Mouse (Mus musculus): ENCODE results near the gene Neb.

Gene Neb

GRCm38 (mm10) chr2:52372480-52372879 is 5.8 kb downstream of the Neb start:
- DNase-seq, result no peak

- no peak for DNase-seq
These were observed 6.2 kb downstream of the Neb start for GRCm38 (mm10) chr2:52372080-52372479.

GRCm38 (mm10) chr2:52371066-52371465 is 7.2 kb downstream of the Neb start:
- peak in 1 of 2 experiments; percentile 3 for DNase-seq

GRCm38 (mm10) chr2:52369622-52370021 is 8.7 kb downstream of the Neb start:
- no peak for DNase-seq

- DNase-seq, result no peak
These were observed 10.6 kb downstream of the Neb start for GRCm38 (mm10) chr2:52367665-52368064.

GRCm38 (mm10) chr2:52367248-52367647 is 11.0 kb downstream of the Neb start:
- DNase-seq, result no peak

- no peak for DNase-seq
These were observed 17.2 kb downstream of the Neb start for GRCm38 (mm10) chr2:52361086-52361485.

GRCm38 (mm10) chr2:52359722-52360121 is 18.6 kb downstream of the Neb start:
- DNase-seq, result no peak

- DNase-seq, result no peak
These were observed 20.1 kb downstream of the Neb start for GRCm38 (mm10) chr2:52358156-52358555.

GRCm38 (mm10) chr2:52351029-52351428 is 27.2 kb downstream of the Neb start:
- DNase-seq, result no peak

- no peak for DNase-seq
These were observed 37.3 kb downstream of the Neb start for GRCm38 (mm10) chr2:52340990-52341389.

GRCm38 (mm10) chr2:52335556-52335955 is 42.7 kb downstream of the Neb start:
- DNase-seq, result no peak

- DNase-seq, result no peak
These were observed 43.2 kb downstream of the Neb start for GRCm38 (mm10) chr2:52335087-52335486.

- DNase-seq, result no peak
These were observed 44.7 kb downstream of the Neb start for GRCm38 (mm10) chr2:52333535-52333934.

- DNase-seq, result no peak
These were observed 46.5 kb downstream of the Neb start for GRCm38 (mm10) chr2:52331761-52332160.

- DNase-seq, result no peak
These were observed 50.9 kb downstream of the Neb start for GRCm38 (mm10) chr2:52327244-52327815.

GRCm38 (mm10) chr2:52321866-52322265 is 56.4 kb downstream of the Neb start:
- DNase-seq, result no peak

GRCm38 (mm10) chr2:52320175-52320574 is 58.1 kb downstream of the Neb start:
- no peak for DNase-seq

- no peak for DNase-seq
These were observed 59.2 kb downstream of the Neb start for GRCm38 (mm10) chr2:52319020-52319567.

GRCm38 (mm10) chr2:52317471-52317870 is 60.8 kb downstream of the Neb start:
- DNase-seq, result no peak

GRCm38 (mm10) chr2:52315737-52316136 is 62.5 kb downstream of the Neb start:
- DNase-seq, result no peak

GRCm38 (mm10) chr2:52314922-52315730 is 63.1 kb downstream of the Neb start:
- DNase-seq, result no peak

GRCm38 (mm10) chr2:52310757-52311156 is 67.5 kb downstream of the Neb start:
- no peak for DNase-seq

GRCm38 (mm10) chr2:52306635-52307034 is 71.6 kb downstream of the Neb start:
- no peak for DNase-seq
